Mouse (Mus musculus) spleen, adult 18-20 months (tissue): ENCODE data around the gene Gse1.
A peak's percentile ranks its signal among the peaks of the same experiment; 100 is the strongest.

ENCODE experiments used
- DNase-seq, 2 experiments: peaks; one replicate each; pipeline ENCODE4 v3.0.0; 2022; ENCODE audit warnings: mixed read lengths in 2 of 2

Gene Gse1

GRCm38 (mm10) chr8:120538397-120539240 is 310.4 kb downstream of the Gse1 start:
- peak; percentile 84 to 93 for DNase-seq

GRCm38 (mm10) chr8:120539381-120539774 is 311.1 kb downstream of the Gse1 start:
- DNase-seq: peak; percentile 40 to 45

DNA sequence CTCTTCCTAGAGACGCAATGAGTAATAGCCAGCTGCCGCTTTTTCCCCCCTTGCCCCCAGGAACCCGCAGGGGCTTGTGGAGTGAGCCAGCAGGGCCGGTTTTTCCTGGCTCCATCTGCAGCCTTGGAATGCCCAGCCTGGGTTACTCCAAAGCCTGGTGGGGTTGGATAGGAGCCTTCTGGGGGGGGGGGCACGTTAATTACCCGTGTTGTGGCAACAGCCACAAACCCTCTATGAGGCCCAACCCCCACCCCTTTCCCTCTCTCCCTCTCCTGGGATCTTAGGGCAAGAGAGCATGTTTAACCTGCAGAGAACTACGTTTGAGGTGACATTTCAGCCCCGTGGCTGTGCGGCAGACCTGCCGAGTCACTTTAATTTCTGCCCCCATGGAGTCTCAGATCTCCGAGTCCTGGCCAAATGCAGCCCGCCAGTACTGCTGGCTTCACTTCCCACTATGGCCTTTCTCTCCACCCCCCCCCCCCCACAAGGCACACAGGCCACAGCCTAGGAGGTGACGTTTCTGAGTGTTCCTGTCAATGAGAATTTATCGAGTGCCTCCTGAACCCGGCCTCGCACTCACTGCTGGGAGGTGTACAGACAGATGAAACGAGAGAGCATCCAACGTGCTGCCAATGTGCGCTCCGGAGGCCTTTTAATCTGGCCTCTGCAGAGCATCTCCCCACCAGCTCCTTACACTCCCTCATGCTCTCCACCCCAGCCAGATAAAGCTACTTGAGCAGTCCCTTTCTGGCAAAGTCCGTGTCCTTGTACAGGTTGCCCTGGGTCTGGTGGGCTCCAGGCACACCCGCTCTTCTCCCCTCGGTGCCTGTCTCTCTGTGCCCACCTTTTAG is 311.7 kb downstream of the Gse1 start:
- DNase-seq: no peak

GRCm38 (mm10) chr8:120542995-120543394 is 314.7 kb downstream of the Gse1 start:
- no peak for DNase-seq

DNA sequence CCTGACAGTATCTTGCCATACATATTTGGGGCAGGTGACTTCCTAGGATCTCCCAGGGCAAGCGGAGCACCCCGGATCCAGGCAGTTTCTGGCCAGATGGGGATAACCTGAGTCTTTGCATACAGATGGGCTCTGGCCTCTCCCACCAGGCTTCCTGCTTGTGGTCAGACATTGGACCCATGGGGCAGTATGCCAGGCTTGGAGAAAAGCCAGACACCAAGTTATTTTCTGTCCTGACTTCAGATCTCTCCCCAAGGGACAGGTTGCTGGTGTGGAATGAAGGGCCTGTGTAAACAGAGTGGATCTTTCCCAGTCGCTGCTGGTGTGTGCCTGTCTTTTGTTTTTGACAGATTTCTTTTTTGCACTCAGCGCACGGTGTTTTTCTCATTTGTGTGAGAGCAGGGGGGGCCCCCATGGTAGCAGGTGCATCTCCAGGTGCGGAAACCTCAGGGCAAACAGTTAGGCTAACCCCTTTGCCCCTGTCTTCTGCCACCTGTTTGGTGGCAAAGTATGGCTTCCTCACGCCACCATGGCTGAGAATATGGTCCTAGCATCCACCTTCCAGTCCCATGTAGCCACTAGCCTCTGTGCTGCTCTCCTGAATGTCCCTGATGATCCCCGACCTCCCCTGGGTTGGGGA is 315.3 kb downstream of the Gse1 start:
- no peak for DNase-seq

DNA sequence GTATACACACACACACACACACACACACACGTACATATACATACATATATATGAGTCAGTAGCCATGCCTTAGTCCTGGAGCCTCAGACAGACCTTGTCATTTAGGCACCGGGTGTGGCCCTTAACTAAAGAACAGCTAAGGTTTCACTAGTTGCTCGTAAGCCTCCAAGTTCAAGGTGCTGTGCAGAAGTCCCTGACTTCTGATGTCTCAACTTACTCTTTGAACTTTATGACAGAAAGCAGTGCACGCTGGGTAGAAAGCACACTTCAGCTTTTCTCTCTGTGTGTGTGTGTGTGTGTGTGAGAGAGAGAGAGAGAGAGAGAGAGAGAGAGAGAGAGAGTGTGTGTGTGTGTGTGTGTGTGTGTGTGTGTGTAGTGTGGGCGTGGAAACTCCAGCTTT is 315.9 kb downstream of the Gse1 start:
- no peak for DNase-seq

GRCm38 (mm10) chr8:120547562-120547961 is 319.3 kb downstream of the Gse1 start:
- no peak for DNase-seq

- no peak for DNase-seq
These were observed 320.1 kb downstream of the Gse1 start for GRCm38 (mm10) chr8:120548313-120548761.

GRCm38 (mm10) chr8:120549321-120549921 is 321.2 kb downstream of the Gse1 start:
- no peak for DNase-seq

DNA sequence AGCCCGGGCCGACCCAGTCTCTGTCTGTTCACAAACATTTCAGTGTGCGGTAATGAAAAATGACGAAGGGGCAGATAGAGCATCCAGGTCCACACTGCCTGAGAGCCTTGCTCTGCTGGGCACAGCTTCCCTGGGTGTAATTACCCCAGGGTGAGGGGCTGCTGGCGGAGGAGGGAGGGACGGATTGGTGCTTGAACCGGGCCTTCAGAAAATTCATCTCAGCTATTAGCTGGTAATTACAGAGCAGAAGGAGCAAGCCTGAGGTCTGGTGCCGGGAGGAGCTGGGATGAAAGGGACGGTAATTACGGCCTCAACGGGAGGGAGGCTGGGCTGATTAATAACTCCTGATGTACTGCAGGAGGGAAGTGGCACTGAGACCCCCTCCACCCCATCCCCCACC is 321.7 kb downstream of the Gse1 start:
- DNase-seq: no peak

- DNase-seq: no peak
These were observed 322.2 kb downstream of the Gse1 start for GRCm38 (mm10) chr8:120550430-120550829.

DNA sequence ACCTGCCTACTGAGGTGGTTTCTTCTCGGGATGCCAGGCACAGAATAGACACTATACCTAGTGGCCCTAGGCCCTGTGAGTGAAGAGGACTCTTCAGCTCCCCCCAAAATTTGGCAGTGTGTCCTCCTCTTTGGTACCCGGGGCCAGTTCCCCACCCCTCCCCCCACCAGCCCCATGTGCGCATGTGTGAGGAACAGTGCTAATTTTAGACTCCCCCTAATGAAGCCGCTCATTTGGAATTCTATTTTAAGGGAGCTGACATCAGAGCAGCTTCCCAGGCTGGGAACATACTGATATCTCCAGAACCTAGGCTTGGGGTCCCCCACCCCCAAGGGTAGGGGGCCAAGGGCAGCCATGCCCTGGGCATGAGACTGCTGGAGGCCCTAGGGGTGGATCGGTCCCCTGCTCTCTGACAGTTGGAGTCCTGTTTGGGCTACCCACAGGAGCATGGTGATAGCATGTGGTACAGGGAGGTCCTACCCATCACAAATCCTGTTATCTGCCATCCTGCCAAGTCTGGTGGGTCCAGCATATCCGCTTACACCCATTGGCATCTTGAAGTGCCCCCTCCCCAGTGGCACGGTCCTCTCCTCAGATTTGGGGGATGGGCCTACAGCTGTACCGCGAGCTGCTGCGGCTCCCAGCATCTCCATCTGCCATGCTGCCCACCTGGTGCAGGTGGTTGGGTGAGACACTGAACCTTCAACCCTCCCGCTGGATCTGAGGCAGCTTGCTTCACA is 322.9 kb downstream of the Gse1 start:
- no peak for DNase-seq

- no peak for DNase-seq
These were observed 323.4 kb downstream of the Gse1 start for GRCm38 (mm10) chr8:120551677-120551980.

- DNase-seq: no peak
These were observed 324.3 kb downstream of the Gse1 start for GRCm38 (mm10) chr8:120552509-120552908.

DNA sequence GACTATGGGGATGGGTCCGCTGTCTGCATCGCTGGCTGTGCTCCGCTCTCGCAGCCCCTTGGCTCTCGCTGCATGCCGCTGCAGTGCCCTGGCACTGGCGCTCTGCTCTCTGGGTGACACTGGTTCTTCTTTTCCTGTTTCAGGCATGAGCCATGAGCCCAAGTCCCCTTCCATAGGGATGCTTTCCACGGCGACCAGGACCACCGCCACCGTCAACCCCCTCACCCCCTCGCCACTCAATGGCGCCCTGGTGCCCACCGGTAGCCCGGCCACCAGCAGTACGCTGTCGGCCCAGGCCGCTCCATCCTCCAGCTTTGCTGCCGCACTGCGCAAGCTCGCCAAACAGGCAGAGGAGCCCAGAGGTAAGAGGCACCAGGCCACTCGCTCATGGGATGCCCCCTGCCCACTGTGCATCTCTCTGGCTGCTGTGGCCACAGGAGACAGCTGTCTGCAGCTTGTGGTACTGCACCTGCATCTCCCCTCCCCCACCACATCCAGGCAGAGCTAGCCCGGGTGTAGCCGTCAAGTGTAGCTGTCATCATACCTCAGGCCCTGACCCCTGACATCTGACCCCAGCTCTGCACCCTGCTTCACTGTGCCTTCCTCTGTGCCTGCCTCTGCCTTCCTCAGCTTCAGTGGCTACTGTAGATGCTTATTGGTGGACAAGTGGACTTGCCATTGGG is 325.3 kb downstream of the Gse1 start:
- no peak for DNase-seq

DNA sequence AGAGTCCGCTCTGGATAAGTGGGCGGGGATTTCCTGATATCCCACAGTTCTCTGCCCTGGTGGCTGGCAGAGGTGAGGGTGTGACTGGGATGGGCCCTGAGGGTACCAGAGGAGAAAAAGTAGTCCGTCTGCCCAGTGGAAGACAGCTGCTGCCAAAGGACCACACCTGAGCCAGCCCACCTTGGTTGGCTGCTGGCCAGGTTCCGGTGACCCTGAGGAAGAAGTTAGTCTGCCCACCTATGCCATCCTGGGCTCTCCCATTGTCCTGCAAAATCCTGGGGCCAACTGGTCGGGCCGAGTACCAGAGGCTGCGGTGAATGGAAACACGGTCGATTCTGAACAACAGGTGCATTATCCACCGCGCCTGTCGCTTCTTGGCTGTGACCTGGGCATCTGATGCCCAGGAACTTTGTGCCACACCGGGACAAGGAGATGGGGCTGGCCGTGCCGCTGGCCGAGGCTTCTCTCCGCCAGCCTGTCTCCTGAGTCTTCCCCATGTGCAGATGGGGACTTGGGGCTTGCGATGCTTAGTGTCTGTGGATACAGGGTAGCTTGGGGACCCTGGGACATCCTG is 326.3 kb downstream of the Gse1 start:
- no peak for DNase-seq

GRCm38 (mm10) chr8:120556198-120556892 is 328.1 kb downstream of the Gse1 start:
- no peak for DNase-seq

DNA sequence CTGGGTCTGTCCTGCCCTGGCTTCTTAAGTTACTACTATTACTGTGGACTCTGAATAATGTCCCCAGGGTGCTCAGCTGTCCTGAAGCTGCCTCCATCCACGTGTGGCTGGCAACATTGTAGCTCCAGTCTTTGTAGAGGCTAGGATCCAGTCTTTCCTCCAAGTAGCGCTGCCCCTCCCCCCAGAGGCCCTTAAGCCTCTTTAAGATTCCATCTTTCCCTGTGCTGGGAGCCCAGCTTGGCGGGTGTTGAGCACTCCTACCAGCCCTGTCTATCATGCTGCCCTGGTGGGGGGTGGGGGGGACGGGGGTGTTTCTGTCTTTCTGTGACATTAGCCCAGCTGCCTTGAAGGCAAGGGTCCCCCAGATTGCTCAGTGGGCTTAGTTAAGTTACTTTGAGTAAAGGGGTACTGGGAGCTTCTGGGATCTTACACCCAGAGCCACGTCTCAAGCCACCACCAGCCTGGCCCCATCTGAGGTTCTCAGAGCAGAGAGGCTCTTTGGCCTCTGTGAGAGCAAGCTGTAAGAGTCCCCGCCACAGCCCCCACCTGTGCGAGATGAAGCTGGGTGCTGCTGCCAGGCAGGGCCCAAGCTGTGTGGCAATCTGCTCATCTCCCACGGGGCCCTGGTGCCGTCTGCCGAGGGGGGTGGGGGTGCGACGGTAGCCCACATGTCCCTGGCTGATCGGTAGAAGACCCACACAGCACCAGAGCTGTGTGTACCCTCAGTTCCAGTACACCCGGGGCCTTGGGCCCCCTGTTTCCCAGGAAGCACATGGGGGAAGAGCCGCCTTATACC is 329.1 kb downstream of the Gse1 start:
- DNase-seq: no peak

DNA sequence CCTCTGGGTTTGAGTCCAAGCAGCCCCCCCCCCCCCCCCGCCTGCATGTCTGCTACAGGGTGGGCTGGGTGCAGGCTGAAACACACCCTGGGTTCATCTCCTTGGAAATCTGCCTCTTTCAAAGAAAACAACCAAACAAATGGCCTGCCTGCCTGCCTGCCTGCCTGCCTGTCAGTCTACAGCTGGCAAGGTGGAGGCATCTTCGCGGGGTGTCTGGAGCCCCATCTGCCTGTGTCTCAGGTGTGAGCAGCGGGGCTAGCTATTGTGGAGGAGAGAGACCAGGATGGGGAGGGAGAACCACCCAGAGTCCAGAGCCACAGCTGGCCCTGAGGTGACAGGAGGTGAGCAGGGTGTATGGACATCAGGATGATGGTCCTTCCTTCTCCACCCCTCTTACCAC is 329.9 kb downstream of the Gse1 start:
- DNase-seq: no peak

DNA sequence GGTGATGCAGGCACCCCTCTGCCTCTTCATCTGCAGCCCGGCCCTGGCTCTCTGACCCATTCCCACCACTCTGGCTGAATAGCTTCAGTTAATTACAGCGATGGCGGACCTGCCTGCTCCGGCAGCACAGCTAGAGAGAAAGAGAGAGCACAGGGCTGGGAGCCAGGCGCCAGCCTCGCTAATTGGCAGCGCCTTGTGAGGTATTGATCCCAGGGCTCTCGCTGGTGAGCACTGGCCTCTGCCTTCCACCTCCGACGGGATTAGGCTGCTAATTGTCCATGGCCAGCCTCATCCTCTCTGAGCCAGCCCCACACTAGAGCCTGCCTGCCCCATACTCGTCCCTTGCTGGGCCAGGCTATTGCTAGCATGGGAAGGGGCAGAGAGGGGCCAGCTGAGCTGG is 331.4 kb downstream of the Gse1 start:
- DNase-seq: no peak
